Mouse (Mus musculus) G1E (cell line): ENCODE measurements around the gene Pcdh8. TPM values are rescaled to one million over a fixed set of nuclear protein-coding genes. Genes with fewer than 3 reads are reported as not detected.

Source experiments
- ATAC-seq: 2 replicates; pipeline ENCODE4 v1.8.0; 2016; ENCODE audit warnings: mild to moderate bottlenecking; ENCODE audit not compliant: insufficient number of reproducible peaks, poor library complexity, low FRiP score, severe bottlenecking; ENCODE audit errors: extremely low read depth
- DNase-seq: peaks from one replicate; pipeline ENCODE4 v3.0.0; 2012; ENCODE audit warnings: low spot score
- H3K27me3 ChIP-seq: 2 replicates; pipeline ENCODE4 v1.6.1; 2012; ENCODE audit warnings: mild to moderate bottlenecking, low read length, inconsistent platforms; ENCODE audit not compliant: insufficient read depth
- H3K36me3 ChIP-seq: replicated peaks from 2 replicates; pipeline ENCODE3; 2012; ENCODE audit warnings: mild to moderate bottlenecking, inconsistent platforms
- H3K4me1 ChIP-seq: 2 replicates; pipeline ENCODE4 v1.6.1; 2012; ENCODE audit warnings: low read depth, low read length, inconsistent platforms, mixed read lengths; ENCODE audit not compliant: insufficient read depth
- H3K4me3 ChIP-seq: 2 replicates; pipeline ENCODE4 v1.5.1; 2012; ENCODE audit warnings: low read depth, mild to moderate bottlenecking, inconsistent platforms, low read length, moderate library complexity, mixed read lengths
- H3K9me3 ChIP-seq: replicated peaks from 2 replicates; pipeline ENCODE4 v1.6.1; 2012; ENCODE audit warnings: inconsistent platforms
- CTCF ChIP-seq: IDR thresholded peaks from 2 replicates; pipeline ENCODE4 v1.5.1; 2012; ENCODE audit warnings: low read depth, low read length, inconsistent platforms, mixed read lengths
- GATA1 ChIP-seq: IDR thresholded peaks from 2 replicates; pipeline ENCODE4 v1.6.1; 2012; ENCODE audit warnings: borderline replicate concordance, low read length, inconsistent platforms, mixed read lengths
- GATA2 ChIP-seq: IDR thresholded peaks from 2 replicates; pipeline ENCODE4 v1.6.1; 2012; ENCODE audit warnings: low read depth, low read length, inconsistent platforms, borderline replicate concordance
- POLR2AphosphoS5 ChIP-seq: IDR thresholded peaks from 2 replicates; pipeline ENCODE4 v1.6.1; 2012; ENCODE audit warnings: low read depth, low read length, inconsistent platforms; ENCODE audit not compliant: insufficient replicate concordance
- TAL1 ChIP-seq: conservative IDR thresholded peaks from 2 replicates; pipeline ENCODE4 v1.6.1; 2012; ENCODE audit warnings: low read depth, low read length, inconsistent platforms, mixed read lengths
- polyA plus RNA-seq: library from polyadenylated mRNA; stranded (reverse); fragments of >175 nt; gene quantifications from 2 replicates; pipeline ENCODE4 v1.2.3, GENCODE M21; 2012
- total RNA-seq, 2 experiments: library from RNA; stranded (forward) in 1 of 2; stranded (reverse) in 1 of 2; fragments of 200-1000 nt in 1 of 2; fragments of >200 nt in 1 of 2; fragmentation: Nextera tagmentation in 1 of 2; gene quantifications; 2 replicates each; pipeline ENCODE4 v1.2.3; 2014 to 2017

Pcdh8 gene
- total and polyA plus RNA-seq, 3 experiments, result 0.11 TPM; not detected in 2

DNA sequence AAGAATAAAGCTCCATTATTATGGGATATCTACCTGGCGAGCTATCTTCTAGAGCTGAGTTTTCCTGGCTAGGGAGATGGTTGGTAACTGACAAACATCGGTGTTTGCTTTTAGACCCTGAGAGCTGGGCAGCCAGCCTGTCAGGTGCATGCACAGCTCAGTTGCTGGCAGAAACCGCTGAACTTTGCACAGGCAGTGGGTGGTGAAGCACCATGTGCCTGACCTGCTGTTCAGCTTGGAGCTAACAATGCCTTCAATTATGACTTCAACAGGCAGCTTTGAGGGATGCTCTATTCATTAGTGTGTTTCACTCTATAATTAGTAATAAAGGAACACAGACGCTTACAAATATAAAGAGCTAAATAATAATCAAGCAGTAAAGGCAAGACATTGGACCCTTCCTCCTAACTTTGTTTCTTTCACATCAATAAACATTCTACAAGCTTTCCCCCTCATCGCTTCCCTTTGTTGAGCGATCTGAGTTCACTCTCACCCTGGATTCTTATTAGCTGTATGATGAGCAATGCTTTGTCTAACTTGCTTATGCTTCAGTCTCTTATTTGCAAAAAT lies 5.8 kb downstream of the Pcdh8 start:
- H3K4me3 ChIP-seq, result no peak overlapping the region
- H3K4me1 ChIP-seq, result no peaks in the 10 kb centered on the region; the same call in 1 of the 2 replicates
- ATAC-seq (no peak), DNase-seq (no peak)
- H3K36me3 ChIP-seq, result no peaks in the 10 kb centered on the region
- no peak for TF ChIP-seq TAL1
- TF ChIP-seq CTCF, result no peak
- TF ChIP-seq GATA2, result no peak
- H3K27me3 ChIP-seq, result no peaks in the 10 kb centered on the region; the same call in 1 of the 2 replicates
- peaks cover 44% of the 10 kb centered on the region for H3K9me3 ChIP-seq

DNA sequence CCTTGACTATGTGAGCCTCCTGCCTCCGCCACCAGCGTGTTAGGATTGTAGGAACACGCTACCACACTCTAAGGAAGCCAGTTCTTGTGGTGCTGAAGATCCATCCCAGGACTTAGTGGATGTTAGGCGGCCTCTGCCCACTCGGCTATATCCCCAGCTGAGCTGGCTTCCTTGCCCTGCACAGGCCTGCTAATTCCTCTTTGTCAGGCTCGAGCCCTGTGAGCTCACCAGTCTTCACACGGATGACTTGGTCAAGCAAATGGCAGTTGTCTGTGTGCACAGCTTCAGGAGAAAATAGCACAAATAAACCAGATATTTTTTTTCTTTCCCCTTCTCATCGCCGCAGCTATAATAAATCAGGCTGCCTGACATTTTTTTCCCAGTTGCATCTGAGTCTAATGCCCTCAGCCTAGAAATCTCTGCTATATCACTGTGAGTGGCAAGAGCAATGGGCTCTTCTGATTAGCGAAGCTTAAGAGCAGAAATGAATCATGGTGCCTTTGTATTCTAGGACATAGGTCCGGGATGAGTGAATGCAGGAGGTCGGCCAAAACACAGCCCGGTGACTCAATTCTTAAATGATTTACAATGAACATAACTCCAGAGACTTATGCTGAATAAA lies 16.4 kb downstream of the Pcdh8 start:
- ATAC-seq, result no peak
- no peak for TF ChIP-seq POLR2AphosphoS5
- TF ChIP-seq GATA2, result no peak
- no peak for TF ChIP-seq CTCF
- no peak for TF ChIP-seq TAL1
- TF ChIP-seq GATA1, result no peak
- no peaks in the 10 kb centered on the region for H3K4me1 ChIP-seq
- H3K9me3 ChIP-seq, result peaks cover 22% of the 10 kb centered on the region
- no peaks in the 10 kb centered on the region for H3K36me3 ChIP-seq
- DNase-seq, result no peak
- H3K4me3 ChIP-seq, result no peak overlapping the region
- no peaks in the 10 kb centered on the region for H3K27me3 ChIP-seq

DNA sequence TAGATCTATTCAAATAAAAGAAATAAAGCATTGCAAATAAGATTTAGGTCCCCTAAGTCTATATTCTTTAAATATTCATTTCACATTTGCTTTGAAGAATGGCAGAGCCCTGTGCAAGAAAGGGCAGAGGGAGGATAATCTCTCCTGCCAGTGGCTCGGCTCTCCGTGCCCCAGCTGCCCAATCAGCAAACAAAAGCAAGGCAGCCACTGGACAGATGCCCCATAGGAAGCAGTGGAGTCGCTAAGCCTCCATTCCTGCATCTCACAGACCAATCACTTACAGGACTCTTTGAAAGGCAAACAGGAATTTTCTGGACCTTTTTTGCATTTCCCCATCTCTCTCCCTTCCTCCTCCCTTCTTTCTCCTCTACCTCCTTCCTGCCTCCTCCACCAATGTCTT lies 17.0 kb downstream of the Pcdh8 start:
- Histone ChIP-seq H3K4me1 (no peaks in the 10 kb centered on the region), H3K4me3 (no peak overlapping the region), H3K36me3 (no peaks in the 10 kb centered on the region), H3K9me3 (peaks cover 22% of the 10 kb centered on the region), H3K27me3 (no peaks in the 10 kb centered on the region)
- ATAC-seq, result no peak
- DNase-seq, result no peak
- TF ChIP-seq POLR2AphosphoS5, result no peak
- TF ChIP-seq GATA1, result no peak
- TF ChIP-seq GATA2, result no peak
- TF ChIP-seq CTCF, result no peak
- no peak for TF ChIP-seq TAL1

DNA sequence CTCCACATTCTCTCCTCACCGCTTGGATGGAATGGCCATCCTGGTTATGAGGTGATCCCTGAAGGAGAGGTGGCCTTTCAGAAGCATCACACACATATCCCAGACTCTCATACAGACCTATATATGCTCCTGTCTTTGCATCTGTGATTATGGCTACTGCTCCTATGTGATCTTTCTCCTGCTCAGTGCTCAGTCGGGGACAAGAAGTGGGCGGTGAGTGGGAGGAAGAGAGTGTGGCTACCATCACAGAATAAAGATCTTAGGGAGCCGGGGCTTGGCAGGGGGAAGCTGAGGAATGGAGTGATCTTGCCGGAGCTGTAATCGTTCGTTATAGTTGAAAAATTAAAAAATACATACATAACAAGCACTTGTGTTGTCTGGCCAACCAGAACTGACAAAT lies 17.4 kb downstream of the Pcdh8 start:
- TF ChIP-seq TAL1 (no peak), GATA2 (no peak), GATA1 (no peak), CTCF (no peak), POLR2AphosphoS5 (no peak)
- no peak for ATAC-seq

DNA sequence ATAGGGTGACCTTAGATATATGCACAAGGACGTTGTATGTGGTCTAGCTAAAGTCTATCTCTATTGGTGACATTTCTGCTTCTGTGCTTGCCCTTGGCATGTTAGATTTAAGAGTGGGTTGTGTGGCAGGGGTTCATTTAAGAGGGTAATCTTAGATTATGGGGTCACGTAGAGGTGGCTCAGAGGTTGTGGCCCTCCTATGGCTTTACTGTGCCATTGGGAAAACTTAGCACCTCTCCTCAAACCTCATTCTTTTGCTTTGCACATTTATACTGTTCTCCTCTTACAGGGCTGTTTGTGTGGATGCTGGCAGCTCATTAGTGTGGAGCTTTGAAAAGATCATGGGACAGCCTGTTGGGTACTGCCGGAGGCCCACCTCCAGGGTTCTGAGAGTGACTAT lies 30.6 kb downstream of the Pcdh8 start:
- Histone ChIP-seq H3K9me3 (no peaks in the 10 kb centered on the region), H3K4me1 (no peaks in the 10 kb centered on the region), H3K27me3 (no peaks in the 10 kb centered on the region), H3K4me3 (no peak overlapping the region), H3K36me3 (no peaks in the 10 kb centered on the region)
- TF ChIP-seq TAL1, result no peak
- TF ChIP-seq CTCF, result no peak
- no peak for TF ChIP-seq POLR2AphosphoS5
- no peak for TF ChIP-seq GATA1
- no peak for TF ChIP-seq GATA2
- DNase-seq (no peak), ATAC-seq (no peak)

More for the DNA sequence above, 17.4 kb downstream of the Pcdh8 start:
- Histone ChIP-seq H3K36me3 (no peaks in the 10 kb centered on the region), H3K4me3 (no peak overlapping the region), H3K27me3 (no peaks in the 10 kb centered on the region), H3K4me1 (no peaks in the 10 kb centered on the region), H3K9me3 (peaks cover 21% of the 10 kb centered on the region)
- no peak for DNase-seq

DNA sequence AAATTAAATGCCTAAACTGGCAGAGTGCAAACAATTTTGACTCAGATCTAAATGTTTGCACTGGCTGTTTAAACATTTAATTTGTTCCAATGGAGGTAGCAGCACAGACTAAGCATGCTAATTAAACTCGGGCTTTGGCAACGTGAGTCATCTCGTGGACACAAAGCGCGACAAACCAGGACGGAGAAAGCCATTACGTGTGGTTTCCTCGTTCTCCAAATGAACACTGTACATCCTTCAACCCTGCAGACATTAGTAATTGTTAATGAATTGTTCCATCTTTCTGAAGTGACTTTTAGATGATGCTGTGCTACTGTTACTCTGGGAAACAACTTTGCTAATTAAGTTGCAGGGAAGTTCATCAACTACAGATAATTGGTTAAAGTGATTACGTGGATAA lies 32.7 kb downstream of the Pcdh8 start:
- ATAC-seq (no peak), DNase-seq (no peak)
- no peaks in the 10 kb centered on the region for H3K4me1 ChIP-seq
- TF ChIP-seq GATA2 (no peak), POLR2AphosphoS5 (no peak), TAL1 (no peak), GATA1 (no peak), CTCF (no peak)
- H3K4me3 ChIP-seq, result no peak overlapping the region
- H3K36me3 ChIP-seq, result no peaks in the 10 kb centered on the region
- H3K27me3 ChIP-seq, result no peaks in the 10 kb centered on the region
- no peaks in the 10 kb centered on the region; the same call in 1 of the 2 replicates for H3K9me3 ChIP-seq
